Mouse (Mus musculus): ENCODE results near the gene Gm10338. TPM values are rescaled to one million over a fixed set of nuclear protein-coding genes. Genes with fewer than 3 reads are reported as not detected.
"Not testable (repeated sequence)": the region's sequence is repeated elsewhere in the genome, so short reads cannot be mapped to it uniquely, and the experiment has no call there.

The Gm10338 gene
- total RNA-seq (2012; rRNA removed) (not detected in 2 replicates), total RNA-seq (2014; rRNA removed) (not detected in 2 replicates), polyA plus RNA-seq (2012; ENCODE audit: insufficient read length, low read depth) (not detected in 2 replicates)

DNA sequence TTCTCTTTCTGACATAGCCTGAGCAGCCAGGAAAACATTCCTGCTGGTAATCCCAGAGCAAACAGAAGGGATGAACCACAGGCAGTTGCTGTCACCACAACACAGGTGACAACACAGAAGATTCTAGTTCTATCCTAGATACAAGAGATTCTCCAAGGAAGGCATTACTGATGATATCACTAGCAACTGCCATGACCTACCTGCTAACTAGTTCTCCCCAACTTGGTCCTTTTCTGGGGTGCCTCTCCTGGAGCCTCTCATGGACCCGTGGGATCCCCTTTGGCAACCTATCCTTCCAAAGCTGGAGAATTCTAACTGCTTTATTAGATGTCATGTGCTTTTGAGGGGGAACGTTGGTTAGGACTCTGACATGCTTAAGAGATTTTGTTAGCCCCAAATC, at the start of gene Gm10338:
Gene Gm10338, minus strand, starts transcription at position 101 of the 400 bp plus-strand sequence.
- H3K36me3 ChIP-seq (replicated peaks in 1 of 2; ENCODE audit: control insufficient read depth in 1 of 2, insufficient read depth in 1 of 2, low read length in 1 of 2); in situ Hi-C loops (cut with MboI; ENCODE audit: low pct_ligation_motif_present, low pct_unique_long_range_greater_than_20kb, low sequenced_read_pairs); H3K4me2 ChIP-seq (ENCODE audit: insufficient read depth, low read depth, poor library complexity, severe bottlenecking); H3K4me3 ChIP-seq (replicated peaks in 1 of 3; ENCODE audit: low read depth in 2 of 3, low read length in 2 of 3, poor library complexity in 1 of 3); DNase-seq (ENCODE audit: extremely low read depth); dilution Hi-C loops (cut with MboI; ENCODE audit: extremely low pct_ligation_motif_present, extremely low pct_unique_long_range_greater_than_20kb, low sequenced_read_pairs); H3K27me3 ChIP-seq (replicated peaks); H3K4me1 ChIP-seq (ENCODE audit: control insufficient read depth in 1 of 2, insufficient read depth in 2 of 2); H3K9ac ChIP-seq (ENCODE audit: insufficient read depth, low read depth); H3K27ac ChIP-seq (ENCODE audit: insufficient read depth, low read depth); H3K9me3 ChIP-seq (replicated peaks; ENCODE audit: low read length); H3K79me2 ChIP-seq (replicated peaks; ENCODE audit: control insufficient read depth, extremely low read depth, insufficient read depth, poor library complexity, severe bottlenecking): not testable (repeated sequence)

DNA sequence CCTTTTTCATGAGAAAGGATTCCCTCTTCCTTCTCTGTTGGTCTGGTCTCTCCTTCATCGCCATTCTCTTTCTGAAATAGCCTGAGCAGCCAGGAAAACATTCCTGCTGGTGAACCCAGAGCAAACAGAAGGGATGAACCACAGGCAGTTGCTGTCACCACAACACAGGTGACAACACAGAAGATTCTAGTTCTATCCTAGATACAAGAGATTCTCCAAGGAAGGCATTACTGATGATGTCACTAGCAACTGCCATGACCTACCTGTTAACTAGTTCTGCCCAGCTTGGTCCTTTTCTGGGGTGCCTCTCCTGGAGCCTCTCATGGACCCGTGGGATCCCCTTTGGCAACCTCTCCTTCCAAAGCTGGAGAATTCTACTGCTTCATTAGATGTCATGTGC, 48.5 kb upstream of the Gm10338 start, which contains the start of gene Gm10128:
Gene Gm10128, minus strand, starts transcription at position 101 of the 400 bp plus-strand sequence.
- in situ Hi-C loops (cut with MboI; ENCODE audit: low pct_ligation_motif_present, low pct_unique_long_range_greater_than_20kb, low sequenced_read_pairs); H3K27me3 ChIP-seq (replicated peaks); H3K9ac ChIP-seq (ENCODE audit: insufficient read depth, low read depth); DNase-seq (ENCODE audit: extremely low read depth); H3K4me2 ChIP-seq (ENCODE audit: insufficient read depth, low read depth, poor library complexity, severe bottlenecking); dilution Hi-C loops (cut with MboI; ENCODE audit: extremely low pct_ligation_motif_present, extremely low pct_unique_long_range_greater_than_20kb, low sequenced_read_pairs); H3K9me3 ChIP-seq (replicated peaks; ENCODE audit: low read length); H3K36me3 ChIP-seq (replicated peaks in 1 of 2; ENCODE audit: control insufficient read depth in 1 of 2, insufficient read depth in 1 of 2, low read length in 1 of 2); H3K79me2 ChIP-seq (replicated peaks; ENCODE audit: control insufficient read depth, extremely low read depth, insufficient read depth, poor library complexity, severe bottlenecking); H3K4me3 ChIP-seq (replicated peaks in 1 of 3; ENCODE audit: low read depth in 2 of 3, low read length in 2 of 3, poor library complexity in 1 of 3); H3K4me1 ChIP-seq (ENCODE audit: control insufficient read depth in 1 of 2, insufficient read depth in 2 of 2); H3K27ac ChIP-seq (ENCODE audit: insufficient read depth, low read depth): not testable (repeated sequence)

DNA sequence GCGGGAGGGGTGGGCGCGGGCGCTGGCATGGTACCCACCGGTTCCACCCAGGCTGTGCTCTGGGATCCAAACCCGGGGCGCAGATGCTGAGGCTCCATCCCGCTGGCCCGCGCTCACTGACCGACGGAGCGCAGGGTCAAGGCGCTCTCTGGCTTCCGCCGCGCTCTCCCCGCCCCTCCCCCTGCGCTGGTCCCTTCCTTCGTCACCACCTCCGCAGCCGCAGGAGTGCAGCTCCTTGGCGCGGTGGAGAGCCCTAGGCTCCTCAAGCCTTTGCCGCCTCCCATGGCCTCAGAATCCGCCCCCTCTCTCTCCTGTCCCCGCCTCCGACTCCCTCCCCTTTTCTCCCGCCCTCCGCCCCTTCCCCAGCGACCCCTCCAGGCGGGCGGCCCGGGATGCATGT, 27.0 kb downstream of the Gm10338 start, which contains the start of gene Gm3558:
Gene Gm3558, minus strand, starts transcription at position 185 of the 400 bp plus-strand sequence.
- DNase-seq (ENCODE audit: extremely low read depth); in situ Hi-C loops (cut with MboI; ENCODE audit: low pct_ligation_motif_present, low pct_unique_long_range_greater_than_20kb, low sequenced_read_pairs); H3K9me3 ChIP-seq (replicated peaks; ENCODE audit: low read length); H3K27ac ChIP-seq (ENCODE audit: insufficient read depth, low read depth); dilution Hi-C loops (cut with MboI; ENCODE audit: extremely low pct_ligation_motif_present, extremely low pct_unique_long_range_greater_than_20kb, low sequenced_read_pairs); H3K4me1 ChIP-seq (ENCODE audit: control insufficient read depth in 1 of 2, insufficient read depth in 2 of 2); H3K9ac ChIP-seq (ENCODE audit: insufficient read depth, low read depth); H3K36me3 ChIP-seq (replicated peaks in 1 of 2; ENCODE audit: control insufficient read depth in 1 of 2, insufficient read depth in 1 of 2, low read length in 1 of 2); H3K27me3 ChIP-seq (replicated peaks); H3K79me2 ChIP-seq (replicated peaks; ENCODE audit: control insufficient read depth, extremely low read depth, insufficient read depth, poor library complexity, severe bottlenecking); H3K4me2 ChIP-seq (ENCODE audit: insufficient read depth, low read depth, poor library complexity, severe bottlenecking); H3K4me3 ChIP-seq (replicated peaks in 1 of 3; ENCODE audit: low read depth in 2 of 3, low read length in 2 of 3, poor library complexity in 1 of 3): not testable (repeated sequence)

DNA sequence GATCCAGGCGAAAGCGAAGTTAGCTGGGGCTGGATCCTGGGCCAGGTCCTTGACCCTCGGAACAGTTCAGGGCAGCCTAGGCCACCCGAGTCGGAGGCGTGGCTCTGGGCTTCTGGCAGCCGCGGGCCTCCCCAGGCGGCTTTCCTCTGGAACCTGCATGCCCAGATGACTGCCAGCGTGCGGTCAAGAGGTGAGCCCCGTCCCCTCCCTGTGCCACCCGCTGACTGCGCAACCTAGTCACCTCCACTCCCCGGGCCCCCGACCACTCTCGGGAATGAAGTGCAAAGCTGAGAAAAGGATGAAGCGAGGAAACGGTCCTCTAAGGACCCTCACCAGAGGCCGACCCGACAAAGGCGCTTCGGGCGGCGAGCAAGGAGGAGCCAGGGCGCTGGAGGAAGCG, 27.5 kb downstream of the Gm10338 start:
- H3K27me3 ChIP-seq (replicated peaks); H3K36me3 ChIP-seq (replicated peaks in 1 of 2; ENCODE audit: control insufficient read depth in 1 of 2, insufficient read depth in 1 of 2, low read length in 1 of 2); H3K9me3 ChIP-seq (replicated peaks; ENCODE audit: low read length); H3K27ac ChIP-seq (ENCODE audit: insufficient read depth, low read depth); H3K4me1 ChIP-seq (ENCODE audit: control insufficient read depth in 1 of 2, insufficient read depth in 2 of 2); H3K4me3 ChIP-seq (replicated peaks in 1 of 3; ENCODE audit: low read depth in 2 of 3, low read length in 2 of 3, poor library complexity in 1 of 3); dilution Hi-C loops (cut with MboI; ENCODE audit: extremely low pct_ligation_motif_present, extremely low pct_unique_long_range_greater_than_20kb, low sequenced_read_pairs); H3K4me2 ChIP-seq (ENCODE audit: insufficient read depth, low read depth, poor library complexity, severe bottlenecking); H3K9ac ChIP-seq (ENCODE audit: insufficient read depth, low read depth); in situ Hi-C loops (cut with MboI; ENCODE audit: low pct_ligation_motif_present, low pct_unique_long_range_greater_than_20kb, low sequenced_read_pairs); DNase-seq (ENCODE audit: extremely low read depth); H3K79me2 ChIP-seq (replicated peaks; ENCODE audit: control insufficient read depth, extremely low read depth, insufficient read depth, poor library complexity, severe bottlenecking): not testable (repeated sequence)

DNA sequence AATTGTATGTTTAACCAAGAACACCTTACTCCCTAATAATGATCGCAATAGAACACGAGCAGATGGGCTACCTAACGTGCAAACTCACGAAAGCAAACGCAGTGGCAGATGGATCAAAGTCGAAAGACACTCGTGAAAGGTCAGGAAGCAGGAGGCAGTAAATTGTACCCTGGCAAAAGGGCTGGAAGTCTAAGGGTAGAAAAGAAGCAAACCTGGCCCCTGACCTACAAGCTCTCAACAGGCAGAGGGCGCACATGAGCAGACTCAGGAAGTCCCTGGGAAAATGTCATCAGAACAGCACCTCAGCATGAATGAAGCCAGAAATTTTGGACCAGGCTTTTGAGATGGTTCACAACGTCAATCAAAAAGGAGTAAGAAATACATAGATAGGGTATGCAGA, 28.1 kb downstream of the Gm10338 start:
- H3K79me2 ChIP-seq (replicated peaks; ENCODE audit: control insufficient read depth, extremely low read depth, insufficient read depth, poor library complexity, severe bottlenecking), result not testable (repeated sequence)

More for the DNA sequence above, 28.1 kb downstream of the Gm10338 start:
- H3K27ac ChIP-seq (ENCODE audit: insufficient read depth, low read depth); H3K9ac ChIP-seq (ENCODE audit: insufficient read depth, low read depth); H3K4me3 ChIP-seq (replicated peaks in 1 of 3; ENCODE audit: low read depth in 2 of 3, low read length in 2 of 3, poor library complexity in 1 of 3); H3K9me3 ChIP-seq (replicated peaks; ENCODE audit: low read length); dilution Hi-C loops (cut with MboI; ENCODE audit: extremely low pct_ligation_motif_present, extremely low pct_unique_long_range_greater_than_20kb, low sequenced_read_pairs); H3K4me1 ChIP-seq (ENCODE audit: control insufficient read depth in 1 of 2, insufficient read depth in 2 of 2); H3K36me3 ChIP-seq (replicated peaks in 1 of 2; ENCODE audit: control insufficient read depth in 1 of 2, insufficient read depth in 1 of 2, low read length in 1 of 2); in situ Hi-C loops (cut with MboI; ENCODE audit: low pct_ligation_motif_present, low pct_unique_long_range_greater_than_20kb, low sequenced_read_pairs); DNase-seq (ENCODE audit: extremely low read depth); H3K27me3 ChIP-seq (replicated peaks); H3K4me2 ChIP-seq (ENCODE audit: insufficient read depth, low read depth, poor library complexity, severe bottlenecking): not testable (repeated sequence)

Other genes starting within 250 kb of the Gm10338 start
- not detected in 2 replicates for gene Gm8374, start 230.5 kb downstream of the Gm10338 start, total RNA-seq (2012; rRNA removed)
- not detected in 2 replicates for gene Gm8374, start 230.5 kb downstream of the Gm10338 start, total RNA-seq (2014; rRNA removed)
- not detected in 2 replicates for gene Gm8374, start 230.5 kb downstream of the Gm10338 start, polyA plus RNA-seq (2012; ENCODE audit: insufficient read length, low read depth)
- gene Gm3755, start 144.7 kb downstream of the Gm10338 start, total RNA-seq (2012; rRNA removed), result not detected in 2 replicates
- gene Gm3755, start 144.7 kb downstream of the Gm10338 start, total RNA-seq (2014; rRNA removed), result not detected in 2 replicates
- not detected in 2 replicates for gene Gm3755, start 144.7 kb downstream of the Gm10338 start, polyA plus RNA-seq (2012; ENCODE audit: insufficient read length, low read depth)
- gene Gm3752, start 111.8 kb downstream of the Gm10338 start, total RNA-seq (2012; rRNA removed), result not detected in 2 replicates
- gene Gm3752, start 111.8 kb downstream of the Gm10338 start, total RNA-seq (2014; rRNA removed), result 0.28 TPM in 1 of 2 replicates, not detected in the other
- 0.22 TPM in 1 of 2 replicates, not detected in the other for gene Gm3752, start 111.8 kb downstream of the Gm10338 start, polyA plus RNA-seq (2012; ENCODE audit: insufficient read length, low read depth)
- gene Gm3558, start 27.0 kb downstream of the Gm10338 start, total RNA-seq (2012; rRNA removed), result not detected in 2 replicates
- not detected in 2 replicates for gene Gm3558, start 27.0 kb downstream of the Gm10338 start, total RNA-seq (2014; rRNA removed)
- not detected in 2 replicates for gene Gm3558, start 27.0 kb downstream of the Gm10338 start, polyA plus RNA-seq (2012; ENCODE audit: insufficient read length, low read depth)
- gene Gm10128, start 48.4 kb upstream of the Gm10338 start, total RNA-seq (2012; rRNA removed), result not detected in 2 replicates
- gene Gm10128, start 48.4 kb upstream of the Gm10338 start, total RNA-seq (2014; rRNA removed), result not detected in 2 replicates
- not detected in 2 replicates for gene Gm10128, start 48.4 kb upstream of the Gm10338 start, polyA plus RNA-seq (2012; ENCODE audit: insufficient read length, low read depth)
- gene Gm26661, start 196.0 kb upstream of the Gm10338 start, total RNA-seq (2012; rRNA removed), result not detected in 2 replicates
- gene Gm26661, start 196.0 kb upstream of the Gm10338 start, total RNA-seq (2014; rRNA removed), result not detected in 2 replicates
- not detected in 2 replicates for gene Gm26661, start 196.0 kb upstream of the Gm10338 start, polyA plus RNA-seq (2012; ENCODE audit: insufficient read length, low read depth)
- 51.4 and 74.0 TPM in 2 replicates for gene Flnb, start 222.4 kb upstream of the Gm10338 start, total RNA-seq (2012; rRNA removed)
- gene Flnb, start 222.4 kb upstream of the Gm10338 start, total RNA-seq (2014; rRNA removed), result 28.9 and 29.5 TPM in 2 replicates
- gene Flnb, start 222.4 kb upstream of the Gm10338 start, polyA plus RNA-seq (2012; ENCODE audit: insufficient read length, low read depth), result 52.4 and 61.6 TPM in 2 replicates

Measured in CH12.LX (cell line).